Mouse (Mus musculus) layer of hippocampus, postnatal 36 days (tissue): ENCODE measurements at regions not wholly inside any gene's neighbourhood (a gene's known extent, or its start where the extent isn't known, plus 50 kb on each side); places are given as distances from the start of the nearest gene placed in this dataset.

Experiments used
- DNase-seq, 2 experiments: peaks; one replicate each; pipeline ENCODE4 v3.0.0; 2022

DNA sequence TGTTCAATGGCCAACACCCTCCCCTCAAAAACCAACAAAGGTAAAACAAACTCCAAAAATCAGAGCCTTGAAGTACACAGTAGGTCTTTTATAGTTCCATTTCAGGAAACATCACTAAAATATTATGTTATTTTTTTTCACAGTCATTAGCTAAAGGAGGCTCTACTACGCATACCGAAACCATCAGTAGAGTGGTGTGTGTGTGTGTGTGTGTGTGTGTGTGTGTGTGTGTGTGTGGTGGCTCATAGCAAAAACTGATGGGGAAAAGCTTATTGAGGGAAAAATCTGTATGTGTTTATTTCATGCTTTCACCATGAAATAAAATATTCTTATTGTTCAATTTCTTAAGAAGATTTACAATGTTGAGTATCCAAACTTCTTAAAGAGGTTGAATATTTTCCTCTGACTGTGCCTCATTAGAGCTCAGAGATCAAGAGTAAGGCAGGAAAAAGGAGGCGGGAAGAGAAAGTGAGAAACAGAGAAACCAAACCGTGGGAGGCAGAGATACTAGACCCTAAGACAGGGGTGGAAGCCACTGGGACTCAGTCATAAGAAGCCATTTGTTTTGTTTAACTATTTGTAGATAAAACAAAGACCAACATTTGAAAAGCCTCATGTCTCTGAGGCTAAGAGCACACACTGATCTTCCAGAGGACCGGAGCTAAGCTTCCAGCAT, 159.6 kb downstream of the Icos start:
- no peak for DNase-seq

DNA sequence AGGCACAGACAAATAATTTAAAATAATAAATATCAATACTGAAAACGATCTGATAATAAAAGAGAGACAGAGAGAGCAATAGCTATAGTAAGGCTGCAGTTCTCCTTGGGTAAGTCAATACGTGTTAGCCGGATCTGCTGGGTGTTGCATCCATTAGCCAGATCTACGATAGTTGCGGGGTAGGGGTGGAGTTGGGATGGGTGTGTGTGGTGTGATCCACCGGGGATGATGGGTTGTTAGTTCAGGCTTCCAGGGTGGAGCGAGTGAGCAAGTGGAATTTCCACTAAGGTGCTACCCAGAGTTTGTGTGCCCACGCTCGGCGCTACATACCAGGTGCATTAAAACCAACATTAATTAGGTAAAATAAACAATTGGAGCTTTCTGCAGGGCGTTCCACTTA, 160.2 kb downstream of the Icos start:
- DNase-seq = no peak

DNA sequence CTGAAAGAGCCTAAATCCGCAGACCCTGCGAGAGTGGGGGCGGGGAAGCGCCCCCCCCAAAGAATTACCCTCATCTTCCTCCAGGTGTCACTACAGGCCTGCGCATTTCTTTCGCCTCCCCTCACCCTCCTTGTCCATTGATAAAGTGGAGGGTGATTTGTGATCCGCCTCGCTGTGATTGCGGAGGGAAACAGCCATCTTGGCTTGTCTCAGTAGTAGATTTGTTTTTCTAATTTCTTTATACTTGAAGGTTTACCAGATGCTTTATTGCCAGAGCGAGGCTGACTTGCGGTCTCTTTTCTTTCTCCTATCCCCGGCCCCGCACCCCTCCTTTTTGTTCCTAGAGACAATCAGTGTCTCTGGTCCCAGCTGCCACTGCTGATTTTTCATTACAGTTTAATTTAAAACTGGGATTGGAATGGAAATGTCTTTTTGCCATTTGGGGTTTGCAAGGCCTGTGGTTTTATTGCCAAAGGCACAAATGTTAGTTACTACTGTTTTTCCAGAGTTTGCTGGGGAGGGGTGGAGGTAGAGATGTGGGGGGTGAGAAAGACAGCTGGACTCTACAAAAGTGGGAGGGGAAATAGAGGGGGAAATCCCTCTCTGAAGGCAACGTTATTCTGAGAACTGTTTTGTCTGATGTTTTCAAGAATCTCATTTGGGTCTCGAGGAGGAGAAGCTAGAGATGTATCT, 161.7 kb downstream of the Icos start:
- DNase-seq = peak; percentile 40 to 58

DNA sequence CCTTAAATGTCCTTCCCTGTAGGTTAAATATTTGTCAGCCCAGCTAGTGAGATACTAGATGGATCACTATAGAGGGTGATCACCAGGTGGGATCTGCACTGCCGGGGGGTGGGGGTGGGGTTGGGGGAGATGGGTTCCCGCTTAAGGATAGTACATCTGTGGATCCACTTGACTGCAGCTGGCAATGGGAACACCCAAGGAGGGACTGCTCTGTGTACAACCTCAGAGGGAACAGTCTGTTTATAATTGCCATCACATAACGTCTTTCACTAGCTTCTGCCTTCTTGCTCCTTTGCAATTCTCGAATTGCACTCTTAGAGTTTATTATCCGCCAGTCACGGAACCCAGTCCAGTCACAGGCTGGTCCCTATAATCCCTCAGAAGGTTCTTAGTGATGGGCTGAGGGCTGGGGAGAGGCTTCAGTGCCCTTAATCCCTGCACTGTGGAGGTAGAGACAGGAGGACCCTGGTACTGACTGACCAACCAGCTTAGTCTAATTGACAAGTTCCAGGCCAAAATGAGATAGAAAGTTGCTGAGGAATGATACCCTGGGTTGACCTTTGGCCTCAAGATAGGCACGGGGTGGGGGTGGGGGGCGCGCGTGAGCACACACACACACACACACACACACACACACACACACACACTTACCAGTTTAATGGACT, 162.4 kb downstream of the Icos start:
- DNase-seq = no peak

DNA sequence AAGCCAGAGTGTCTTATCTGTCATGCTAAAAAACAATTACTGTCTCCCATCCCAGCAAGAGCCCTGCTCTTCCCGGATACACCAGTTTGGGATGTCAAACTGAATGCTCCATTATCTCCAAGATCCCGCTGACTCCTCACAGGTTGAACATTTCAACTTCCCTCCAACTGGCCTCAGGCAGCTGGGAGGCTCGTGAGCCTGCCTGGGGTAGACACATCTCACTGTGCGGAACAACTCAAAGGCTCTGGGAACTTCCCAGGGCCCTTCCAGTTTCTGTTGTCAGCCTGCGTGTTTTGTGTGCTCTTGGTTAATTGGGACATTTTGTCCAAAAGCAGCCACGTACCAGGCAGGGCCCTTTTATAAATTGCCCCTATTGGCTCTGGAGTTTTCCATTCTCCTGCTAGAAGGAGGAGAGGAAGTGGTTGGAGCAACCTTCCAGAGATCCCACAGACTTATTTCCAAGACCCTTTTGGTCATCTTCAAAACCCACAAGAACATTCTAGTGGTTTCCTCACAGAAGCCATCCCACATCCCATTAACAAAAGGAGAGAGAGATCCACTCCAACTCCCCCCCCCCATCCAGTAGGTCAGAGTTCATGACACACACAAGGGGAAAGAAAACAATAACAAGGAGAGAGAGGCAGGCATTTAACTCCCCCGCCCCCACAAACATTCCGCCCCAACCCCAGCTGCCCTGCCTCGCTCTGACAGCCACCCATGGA, 163.3 kb downstream of the Icos start:
- DNase-seq = no peak

DNA sequence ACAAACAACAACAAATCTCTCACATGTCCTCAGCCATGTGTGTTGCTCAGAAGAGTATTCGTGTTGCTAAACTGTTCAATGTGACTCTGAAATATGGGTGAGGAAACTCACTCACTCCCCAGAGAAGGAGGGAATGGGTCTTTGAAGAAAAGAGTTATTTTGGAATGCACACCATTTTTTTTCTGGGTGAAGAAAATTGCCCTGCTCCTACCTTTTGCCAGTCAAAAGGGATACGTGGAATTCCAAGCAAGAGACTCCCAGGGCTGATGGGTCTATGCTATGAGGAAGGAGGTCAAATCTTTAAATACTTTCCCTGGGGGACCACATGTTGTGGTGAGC, 163.8 kb downstream of the Icos start:
- DNase-seq = no peak

DNA sequence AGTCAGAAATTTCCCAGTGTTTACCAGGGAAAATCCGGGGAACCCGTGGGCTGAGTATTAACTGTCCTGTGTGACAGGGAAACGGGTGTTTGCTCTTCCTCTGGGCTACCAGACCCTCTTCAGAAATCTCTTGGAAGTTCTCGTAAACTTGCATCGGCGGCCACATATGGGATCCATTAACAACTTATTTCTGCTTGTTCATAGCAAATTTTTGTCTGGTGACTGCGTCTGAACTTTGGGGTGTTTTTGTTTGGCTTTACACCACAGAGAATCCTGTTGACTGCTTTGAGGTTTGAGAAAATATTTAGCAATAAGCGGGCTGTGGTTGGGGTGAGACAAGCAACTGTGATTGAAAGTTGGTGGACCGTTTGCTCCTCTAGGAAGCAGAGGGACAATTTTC, 164.2 kb downstream of the Icos start:
- DNase-seq = no peak

DNA sequence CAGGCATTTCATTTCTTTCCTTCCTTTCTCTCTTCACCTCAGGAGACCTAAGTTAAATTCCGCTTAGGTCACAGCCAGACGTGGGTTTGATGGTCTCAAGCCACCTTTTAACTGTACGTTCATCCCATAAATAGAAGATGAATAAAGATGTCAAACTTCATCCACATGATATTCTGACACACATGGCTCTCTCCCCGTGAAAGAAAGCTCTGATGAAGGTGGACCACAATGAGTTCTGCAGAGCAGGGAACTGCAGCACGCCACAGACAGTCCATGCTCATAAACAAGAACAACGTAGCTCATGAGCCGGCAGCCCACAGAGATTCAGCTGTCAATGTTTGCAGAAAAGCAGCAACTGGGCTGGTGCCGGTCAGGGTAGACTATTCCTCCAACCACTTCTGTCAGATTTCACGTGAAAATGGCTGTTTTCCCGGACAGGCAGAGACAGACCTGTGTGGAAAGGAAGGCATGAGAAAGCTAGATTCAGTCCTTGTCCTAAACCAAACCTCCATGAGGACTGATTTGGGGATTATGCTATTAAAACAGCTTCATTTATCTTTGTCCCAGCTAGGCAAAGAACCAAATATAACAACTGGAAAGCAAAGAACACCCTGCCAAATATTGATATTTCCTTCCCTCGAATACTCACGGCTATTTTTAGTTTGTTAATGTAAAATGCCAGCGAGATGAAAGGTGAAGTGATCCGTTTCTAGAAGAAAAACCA, 165.5 kb downstream of the Icos start:
- no peak for DNase-seq

DNA sequence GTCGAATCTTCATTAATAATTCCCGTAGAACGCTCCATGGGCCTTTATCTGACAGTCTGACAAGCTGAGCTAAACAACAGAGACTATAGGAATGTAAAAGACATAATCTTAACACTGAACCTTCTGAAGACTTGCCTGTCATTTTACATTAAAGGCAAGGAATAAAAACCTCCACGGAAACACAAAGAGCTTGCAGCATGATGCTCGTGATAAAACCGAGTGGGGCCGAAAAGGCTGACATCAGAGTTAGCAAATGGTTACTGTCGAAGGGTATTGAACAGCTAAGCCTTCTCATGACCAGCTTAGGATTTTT, 166.0 kb downstream of the Icos start:
- DNase-seq = no peak

DNA sequence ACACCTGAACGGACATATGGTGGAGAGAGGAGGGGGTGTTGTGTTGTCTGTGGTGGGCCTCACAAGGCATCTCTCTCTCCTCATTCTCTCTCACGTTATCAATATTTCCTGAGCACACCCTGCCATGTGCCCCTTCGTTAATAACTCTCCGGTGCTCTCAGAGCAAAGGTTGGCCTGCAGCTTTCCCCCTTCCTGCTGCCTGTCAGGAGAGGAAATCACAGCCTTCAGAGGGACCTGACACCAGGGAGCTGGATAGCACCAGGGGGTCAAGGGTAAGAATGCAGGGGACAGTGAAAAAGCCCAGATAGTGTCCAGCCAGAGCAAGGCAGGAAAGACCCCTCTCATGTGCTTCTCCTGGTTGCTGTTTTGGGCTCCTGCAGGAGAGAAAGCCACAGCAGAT, 167.3 kb downstream of the Icos start:
- DNase-seq = no peak

DNA sequence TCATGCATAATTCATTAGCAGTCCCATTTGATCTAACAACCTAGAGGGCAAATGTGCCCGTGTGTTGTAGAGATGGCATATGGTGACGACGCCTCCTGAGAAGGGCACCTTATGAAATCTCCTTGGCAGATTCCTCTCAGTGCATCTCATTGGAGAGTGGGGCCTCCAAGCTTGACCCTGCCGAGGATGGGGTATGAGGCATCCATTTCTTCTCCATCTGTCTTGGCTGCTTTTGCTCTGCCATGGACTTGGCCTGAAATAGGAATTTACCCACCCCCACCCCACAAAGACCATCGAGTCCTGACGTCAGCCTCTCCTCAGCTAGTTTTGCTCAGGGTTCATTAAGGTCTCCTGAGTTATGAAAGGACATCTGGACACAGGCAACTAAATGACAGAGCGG, 167.8 kb downstream of the Icos start:
- DNase-seq = no peak

DNA sequence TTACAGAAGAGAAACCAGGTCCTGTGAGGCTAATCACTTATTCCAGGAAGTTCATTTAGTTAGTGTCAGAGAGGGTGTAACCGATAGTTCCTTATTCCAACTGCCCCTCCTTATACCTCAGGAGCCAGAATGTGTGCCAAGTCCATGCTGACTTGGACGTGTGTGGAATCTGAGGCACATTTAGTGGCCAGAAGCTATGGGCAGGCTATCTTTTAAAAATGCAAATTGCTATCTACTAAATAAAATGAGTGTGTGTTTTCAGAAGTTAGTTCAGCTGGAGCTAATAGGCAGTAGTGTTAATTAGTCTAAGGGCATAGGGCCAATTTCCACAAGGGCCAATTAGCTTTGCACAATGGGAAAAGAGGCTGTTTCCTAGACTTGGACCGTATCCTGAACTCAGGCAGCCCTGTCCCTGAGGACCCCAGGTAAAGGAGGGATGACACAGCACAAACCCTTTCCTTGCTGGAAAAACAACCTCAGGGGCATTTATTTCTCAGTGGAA, 168.5 kb downstream of the Icos start:
- no peak for DNase-seq

DNA sequence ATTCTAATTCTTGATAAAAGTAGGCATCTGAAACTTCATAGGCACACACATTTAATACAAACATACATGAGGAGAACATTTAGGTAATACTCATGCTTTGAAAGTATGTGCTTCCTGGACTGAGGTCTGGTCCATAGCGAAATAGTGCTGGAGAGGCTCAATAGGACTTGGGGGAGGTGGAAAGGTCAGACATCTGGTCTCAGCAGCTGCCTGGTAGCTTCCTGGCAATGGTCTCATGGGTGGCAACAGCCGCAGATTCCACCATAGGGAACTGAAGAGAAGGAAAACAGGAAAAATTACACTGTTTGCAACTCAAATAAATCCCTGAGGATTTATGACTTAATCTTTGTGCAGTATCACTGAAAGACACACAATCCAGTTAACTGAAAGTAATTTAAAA, 174.0 kb downstream of the Icos start:
- DNase-seq = no peak

DNA sequence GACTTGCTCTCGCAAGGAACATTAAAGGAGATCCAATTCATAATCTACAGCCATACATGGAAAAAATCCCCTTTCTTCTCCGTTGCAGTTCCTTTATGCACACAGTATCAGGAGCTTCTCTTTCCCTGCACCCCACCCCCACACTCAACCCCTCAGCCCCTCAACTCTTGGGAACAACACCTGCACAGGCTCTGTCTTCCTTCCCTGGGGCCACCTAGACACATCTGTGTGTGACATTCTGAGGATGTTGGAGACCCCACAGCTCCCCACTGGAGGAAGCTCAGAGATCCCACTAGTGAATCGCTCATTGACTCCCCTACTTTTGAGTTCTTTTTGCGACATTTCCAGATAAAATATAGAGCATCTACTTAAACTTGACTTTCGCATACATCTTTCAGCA, 174.4 kb downstream of the Icos start:
- DNase-seq = no peak

DNA sequence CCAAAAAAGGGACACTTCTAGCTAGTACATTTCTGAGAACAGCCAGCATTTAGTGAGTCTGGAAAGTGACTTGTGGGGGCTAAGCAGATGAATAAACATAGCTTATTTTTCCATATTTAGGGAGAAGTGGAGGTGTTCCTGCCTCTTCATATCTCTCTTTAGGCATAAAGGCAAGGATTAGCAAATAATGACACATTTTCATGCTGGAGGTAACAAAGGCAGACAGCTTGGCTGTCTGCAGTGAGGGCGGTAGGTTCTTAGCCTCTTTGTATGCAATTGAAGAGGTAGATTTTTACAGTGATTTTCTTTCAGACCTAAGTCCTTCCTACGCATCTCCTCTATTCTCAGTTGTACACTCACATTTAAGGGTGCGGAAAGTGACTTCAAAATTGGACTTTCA, 176.5 kb downstream of the Icos start:
- no peak for DNase-seq

DNA sequence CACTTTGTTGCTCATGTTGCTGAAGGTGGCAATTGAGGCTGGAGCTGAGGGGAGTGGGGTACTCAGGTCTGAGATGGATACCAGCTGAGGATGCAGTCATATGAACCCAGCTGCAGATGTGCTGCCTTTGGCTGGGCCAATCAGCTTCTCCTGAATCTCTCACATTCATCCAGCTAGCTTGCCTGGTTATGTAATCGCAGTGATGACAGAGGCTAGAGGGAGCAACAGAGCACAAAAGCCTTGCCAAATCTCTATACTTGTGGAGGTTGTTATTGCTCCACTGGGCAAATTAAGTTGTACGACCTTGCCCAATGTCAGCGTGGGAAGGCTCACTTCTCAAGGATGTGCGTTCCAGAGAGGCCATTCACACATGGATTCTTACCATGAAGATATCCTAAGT, 179.5 kb downstream of the Icos start:
- DNase-seq = no peak

DNA sequence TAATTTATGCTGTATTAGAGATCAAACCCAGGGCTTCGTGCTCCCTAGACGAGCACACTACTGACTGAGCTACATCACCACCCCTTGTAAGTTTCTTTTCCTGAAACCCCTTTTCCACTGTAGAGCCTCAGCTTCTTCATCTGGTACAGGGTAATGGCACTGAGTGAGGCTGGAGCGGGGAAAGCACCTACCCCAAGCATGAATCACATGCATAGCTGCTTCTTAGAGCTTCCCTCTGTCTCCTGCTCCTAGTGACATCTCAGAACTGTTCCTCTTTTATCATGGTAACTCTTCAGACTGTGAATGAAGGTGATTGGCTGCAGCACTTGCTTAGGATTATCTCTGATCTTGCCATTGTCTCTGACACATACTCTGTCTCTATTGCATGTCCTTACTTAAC, 182.8 kb downstream of the Icos start:
- no peak for DNase-seq

DNA sequence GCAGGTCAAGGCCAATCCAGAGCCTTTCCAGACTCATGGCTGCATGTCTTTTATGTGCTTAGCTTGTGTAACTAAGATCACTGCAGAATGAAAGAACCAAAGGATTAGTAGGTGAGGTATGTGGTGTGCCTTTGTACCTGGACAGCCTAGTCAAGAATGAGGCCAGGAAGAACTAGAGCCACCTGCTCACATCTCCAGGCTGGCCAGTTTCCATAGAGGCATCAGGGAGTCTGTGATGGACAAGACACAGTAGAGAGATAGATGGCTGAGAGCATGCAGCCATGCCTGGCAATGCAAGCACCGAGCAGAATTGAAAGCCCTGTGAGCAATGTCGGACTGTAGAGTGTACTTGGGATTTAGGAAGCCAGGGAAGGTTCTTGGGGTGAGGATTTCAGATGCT, 186.5 kb downstream of the Icos start:
- DNase-seq = no peak

DNA sequence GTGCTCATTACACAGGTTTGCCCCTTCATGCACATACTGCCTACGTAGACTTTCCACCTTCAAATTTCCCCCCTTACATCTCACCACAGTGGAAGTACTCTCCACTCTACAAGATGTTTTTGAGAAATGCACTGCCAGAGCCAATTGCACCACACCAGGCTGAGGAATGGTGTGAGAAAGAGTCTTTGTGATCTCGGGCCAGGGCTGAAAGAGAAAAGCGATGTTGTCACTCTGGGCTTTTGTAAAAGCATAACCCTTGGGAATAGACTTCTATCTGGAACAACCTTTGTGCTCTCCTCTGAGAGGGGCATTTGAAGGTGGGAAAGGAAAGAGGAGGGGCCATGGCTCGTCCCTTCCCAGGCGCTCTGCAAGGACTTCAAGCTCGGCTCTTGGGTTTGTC, 194.2 kb downstream of the Icos start:
- DNase-seq = no peak

DNA sequence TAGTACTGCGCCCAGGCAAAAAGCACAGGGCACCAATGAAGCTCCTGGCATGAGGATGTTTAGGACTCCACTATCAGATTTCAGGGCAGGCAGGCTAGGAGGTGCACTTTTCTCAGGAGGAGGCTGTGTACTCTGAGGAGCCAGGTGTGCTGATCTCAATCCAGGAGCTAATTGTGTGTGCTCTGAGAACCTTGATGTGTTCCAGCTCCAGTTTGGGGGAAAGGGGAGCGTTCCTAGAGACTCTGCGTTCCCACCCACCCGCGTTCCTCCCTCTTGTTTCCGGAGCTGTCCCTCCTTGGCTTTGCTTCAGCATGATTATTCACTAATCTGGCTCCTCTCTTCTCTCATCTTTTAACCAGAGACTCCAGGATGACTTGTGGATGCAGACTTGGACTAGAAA, 195.2 kb downstream of the Icos start:
- DNase-seq = no peak

DNA sequence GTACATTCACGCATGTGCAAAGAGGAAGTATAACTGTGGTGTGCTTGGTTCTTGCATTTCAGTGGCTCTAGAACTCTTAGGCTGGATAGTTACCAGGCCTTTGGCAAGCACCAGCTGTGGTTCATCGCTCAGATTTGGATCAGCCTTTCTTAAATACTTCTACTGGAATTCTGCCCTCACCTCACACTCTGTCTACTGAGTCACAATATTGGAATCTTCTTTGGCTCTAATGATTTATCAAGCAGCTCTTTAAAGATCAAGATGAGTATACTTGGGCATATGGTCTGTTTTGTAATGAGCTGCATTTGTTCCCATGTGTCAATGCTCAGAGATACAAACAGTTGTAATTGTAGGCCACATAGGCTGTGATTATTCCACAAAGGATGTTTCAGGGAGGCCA, 197.5 kb downstream of the Icos start:
- DNase-seq = no peak

DNA sequence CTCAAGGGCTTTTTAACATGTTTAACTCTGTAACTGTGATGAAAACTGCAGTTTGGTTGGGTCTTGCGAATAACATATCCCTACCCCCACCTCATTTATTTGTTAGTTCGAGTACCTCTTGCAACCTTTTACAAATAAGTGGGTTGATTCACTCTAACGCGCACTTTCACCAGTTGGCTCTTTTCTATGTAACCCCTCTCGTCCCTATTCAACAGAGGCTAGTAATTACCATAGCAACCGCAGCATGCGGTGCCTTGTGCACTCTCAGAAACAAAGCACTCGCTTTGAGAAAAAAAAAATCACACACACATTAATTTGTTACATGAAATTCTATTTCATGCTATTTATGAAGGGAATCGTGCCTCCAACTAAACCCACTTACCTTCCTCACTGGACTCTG, 201.7 kb downstream of the Icos start:
- no peak for DNase-seq
